Mouse (Mus musculus) limb, embryonic 10.5 days (tissue): ENCODE measurements around the gene Tbl2. TPM values are rescaled to one million over a fixed set of nuclear protein-coding genes. Genes with fewer than 3 reads are reported as not detected.
A peak's percentile ranks its signal among the peaks of the same experiment; 100 is the strongest.

Experiments used
- DNase-seq: peaks from one replicate; pipeline ENCODE4 v3.0.0-alpha.2; 2017; ENCODE audit warnings: low spot score
- H3K27ac ChIP-seq: fragments of 300-500 bp; sonication (generic); 2 replicates; pipeline ENCODE4 v1.5.1; 2016; ENCODE audit warnings: mild to moderate bottlenecking
- H3K27me3 ChIP-seq: fragments of 300-500 bp; sonication (generic); 2 replicates; pipeline ENCODE4 v1.6.1; 2016; ENCODE audit warnings: low read depth, mild to moderate bottlenecking; ENCODE audit not compliant: poor library complexity, severe bottlenecking
- H3K36me3 ChIP-seq: fragments of 300-500 bp; sonication (generic); 2 replicates; pipeline ENCODE4 v1.6.1; 2016; ENCODE audit warnings: mild to moderate bottlenecking, moderate library complexity
- H3K4me1 ChIP-seq: fragments of 300-500 bp; sonication (generic); 2 replicates; pipeline ENCODE4 v1.6.1; 2016
- H3K4me3 ChIP-seq: fragments of 300-500 bp; sonication (generic); 2 replicates; pipeline ENCODE4 v1.5.1; 2016; ENCODE audit warnings: mild to moderate bottlenecking, moderate library complexity
- H3K9me3 ChIP-seq: fragments of 300-500 bp; sonication (generic); replicated peaks from 2 replicates; pipeline ENCODE4 v1.6.1; 2016; ENCODE audit warnings: mild to moderate bottlenecking
- WGBS: fragments of 180-500 bp; shearing (Covaris S2); methylation state at CpG from one replicate; pipeline ENCODE4 v1.1.7; 2016; 5-methylcytosine and 5-hydroxymethylcytosine counted together
- polyA plus RNA-seq: library from polyadenylated mRNA; unstranded; fragments of >200 nt; fragmentation: Nextera tagmentation; extraction: Ambion mirVana; gene quantifications from 2 replicates; pipeline ENCODE4 v1.2.1, GENCODE M21; 2016

The Tbl2 gene
- polyA plus RNA-seq, 1 experiment from 2014 or later: 30.7 TPM

GRCm38 (mm10) chr5:135162361-135162760 lies 12.9 kb downstream of the Tbl2 start:
- H3K4me3 ChIP-seq: no peak overlapping the region
- DNase-seq: no peak
- no peaks in the 10 kb centered on the region for H3K27me3 ChIP-seq
- no peak overlapping the region for H3K27ac ChIP-seq
- peaks cover 62% of the 10 kb centered on the region for H3K36me3 ChIP-seq
- no peaks in the 10 kb centered on the region for H3K9me3 ChIP-seq
- WGBS: 95% methylated on average over 8 of the region's 8 CpGs
- H3K4me1 ChIP-seq: no peaks in the 10 kb centered on the region

GRCm38 (mm10) chr5:135162821-135163220 lies 13.4 kb downstream of the Tbl2 start:
- no peaks in the 10 kb centered on the region for H3K9me3 ChIP-seq
- H3K27me3 ChIP-seq: no peaks in the 10 kb centered on the region
- peaks cover 59% of the 10 kb centered on the region for H3K36me3 ChIP-seq
- no peak for DNase-seq
- no peak overlapping the region for H3K4me3 ChIP-seq
- peaks cover under 1% of the 10 kb centered on the region for H3K4me1 ChIP-seq
- whole genome bisulfite sequencing: 89% methylated on average over 6 of the region's 6 CpGs
- no peak overlapping the region for H3K27ac ChIP-seq

GRCm38 (mm10) chr5:135166909-135167308 lies 17.5 kb downstream of the Tbl2 start:
- Histone ChIP-seq H3K27ac (no peak overlapping the region), H3K27me3 (no peaks in the 10 kb centered on the region), H3K4me3 (no peak overlapping the region), H3K9me3 (no peaks in the 10 kb centered on the region), H3K36me3 (peaks cover 38% of the 10 kb centered on the region), H3K4me1 (peaks cover 16% of the 10 kb centered on the region)
- DNase-seq: no peak
- WGBS: 90% methylated on average over 4 of the region's 4 CpGs

GRCm38 (mm10) chr5:135167469-135167868 lies 18.0 kb downstream of the Tbl2 start:
- H3K9me3 ChIP-seq: no peaks in the 10 kb centered on the region
- DNase-seq: no peak
- 95% methylated on average over 4 of the region's 4 CpGs for WGBS
- peaks cover 16% of the 10 kb centered on the region for H3K4me1 ChIP-seq
- H3K4me3 ChIP-seq: no peak overlapping the region
- H3K27me3 ChIP-seq: no peaks in the 10 kb centered on the region
- H3K27ac ChIP-seq: no peak overlapping the region
- H3K36me3 ChIP-seq: peaks cover 38% of the 10 kb centered on the region

- 2% methylated on average over 81 of the region's 95 CpGs for WGBS
- no peaks in the 10 kb centered on the region for H3K9me3 ChIP-seq
- H3K4me1 ChIP-seq: peaks cover 16% of the 10 kb centered on the region
- no peaks in the 10 kb centered on the region for H3K27me3 ChIP-seq
- peaks cover 38% of the 10 kb centered on the region for H3K36me3 ChIP-seq
- H3K27ac ChIP-seq: peak within 1 kb of the TSS; percentile 97
- peak within 1 kb of the TSS; percentile 70 for H3K4me3 ChIP-seq
- peak; percentile 99 for DNase-seq
Observed at GRCm38 (mm10) chr5:135168063-135169062, 18.9 kb downstream of the Tbl2 start, which contains the start of gene Bcl7b. Gene Bcl7b, plus strand, starts transcription at chr5:135168283.

GRCm38 (mm10) chr5:135169479-135169878 lies 20.0 kb downstream of the Tbl2 start:
- Histone ChIP-seq H3K9me3 (no peaks in the 10 kb centered on the region), H3K4me3 (peak overlapping the region; percentile 70), H3K27ac (peak overlapping the region; percentile 97), H3K36me3 (peaks cover 46% of the 10 kb centered on the region), H3K4me1 (peaks cover 16% of the 10 kb centered on the region), H3K27me3 (no peaks in the 10 kb centered on the region)
- no peak for DNase-seq
- WGBS: 92% methylated on average over 5 of the region's 5 CpGs

GRCm38 (mm10) chr5:135171688-135172220 lies 22.3 kb downstream of the Tbl2 start:
- no peaks in the 10 kb centered on the region for H3K27me3 ChIP-seq
- no peaks in the 10 kb centered on the region for H3K9me3 ChIP-seq
- peaks cover 65% of the 10 kb centered on the region for H3K36me3 ChIP-seq
- WGBS: 91% methylated on average over 6 of the region's 6 CpGs
- H3K4me1 ChIP-seq: peaks cover 16% of the 10 kb centered on the region
- DNase-seq: no peak
- H3K4me3 ChIP-seq: no peak overlapping the region
- no peak overlapping the region for H3K27ac ChIP-seq

- H3K36me3 ChIP-seq: peaks cover 78% of the 10 kb centered on the region
- no peak for DNase-seq
- WGBS: 91% methylated on average over 5 of the region's 5 CpGs
Observed at GRCm38 (mm10) chr5:135172986-135173385, 23.5 kb downstream of the Tbl2 start.

GRCm38 (mm10) chr5:135175086-135175485 lies 25.6 kb downstream of the Tbl2 start:
- no peak overlapping the region for H3K4me3 ChIP-seq
- peaks cover 97% of the 10 kb centered on the region for H3K36me3 ChIP-seq
- no peak overlapping the region for H3K27ac ChIP-seq
- H3K4me1 ChIP-seq: peaks cover under 1% of the 10 kb centered on the region; the same call in 1 of the 2 replicates
- no peak for DNase-seq
- no peaks in the 10 kb centered on the region for H3K9me3 ChIP-seq
- no peaks in the 10 kb centered on the region for H3K27me3 ChIP-seq

More at GRCm38 (mm10) chr5:135172986-135173385, 23.5 kb downstream of the Tbl2 start:
- H3K27me3 ChIP-seq: no peaks in the 10 kb centered on the region
- no peak overlapping the region for H3K27ac ChIP-seq
- H3K9me3 ChIP-seq: no peaks in the 10 kb centered on the region
- peaks cover 14% of the 10 kb centered on the region for H3K4me1 ChIP-seq
- no peak overlapping the region for H3K4me3 ChIP-seq

- DNase-seq: no peak
- H3K9me3 ChIP-seq: no peaks in the 10 kb centered on the region
- no peaks in the 10 kb centered on the region for H3K27me3 ChIP-seq
- peaks cover 96% of the 10 kb centered on the region for H3K36me3 ChIP-seq
- no peaks in the 10 kb centered on the region for H3K4me1 ChIP-seq
- no peak overlapping the region for H3K4me3 ChIP-seq
- no peak overlapping the region for H3K27ac ChIP-seq
- 84% methylated on average over 3 of the region's 3 CpGs for WGBS
Observed at GRCm38 (mm10) chr5:135178523-135178922, 29.1 kb downstream of the Tbl2 start.

- Histone ChIP-seq H3K4me3 (no peak overlapping the region), H3K36me3 (peaks cover 93% of the 10 kb centered on the region), H3K4me1 (no peaks in the 10 kb centered on the region), H3K27ac (no peak overlapping the region), H3K9me3 (no peaks in the 10 kb centered on the region), H3K27me3 (no peaks in the 10 kb centered on the region)
- WGBS: 92% methylated on average over 4 of the region's 4 CpGs
- no peak for DNase-seq
Observed at GRCm38 (mm10) chr5:135178996-135179395, 29.5 kb downstream of the Tbl2 start.

- Histone ChIP-seq H3K36me3 (peaks cover 91% of the 10 kb centered on the region), H3K9me3 (no peaks in the 10 kb centered on the region), H3K27me3 (no peaks in the 10 kb centered on the region), H3K4me1 (no peaks in the 10 kb centered on the region), H3K4me3 (no peak overlapping the region), H3K27ac (no peak overlapping the region)
- no peak for DNase-seq
- 88% methylated on average over 7 of the region's 7 CpGs for WGBS
Observed at GRCm38 (mm10) chr5:135179616-135180015, 30.2 kb downstream of the Tbl2 start.

- Histone ChIP-seq H3K9me3 (no peaks in the 10 kb centered on the region), H3K4me3 (no peak overlapping the region), H3K27ac (no peak overlapping the region), H3K36me3 (peaks cover 83% of the 10 kb centered on the region), H3K4me1 (no peaks in the 10 kb centered on the region), H3K27me3 (no peaks in the 10 kb centered on the region)
- no peak for DNase-seq
- WGBS: 96% methylated on average over 14 of the region's 14 CpGs
Observed at GRCm38 (mm10) chr5:135180796-135181195, 31.3 kb downstream of the Tbl2 start.
